In genomic region chr1:90124561-90124960, GRCm38 (mm10) we compare ENCODE assay signal across 15 mouse cellular contexts. TPM values are rescaled to one million over a fixed set of nuclear protein-coding genes. Genes with fewer than 3 reads are reported as not detected.
"Had no signal": no experiment of that assay in that cellular context is flagged by ENCODE, and none has a peak within 500 bp of the region (broad histone marks: within the 10 kb centered on the region; RNA-seq: fewer than 3 reads in every experiment).

No protein-coding gene starts in this region.

- H3K9ac ChIP-seq: limb, embryonic 15.5 days; liver, embryonic 12.5 days; lung, embryonic 14.5 days; midbrain, embryonic 15.5 days; neural tube, embryonic 12.5 days had no signal

- H3K4me2 ChIP-seq: limb, embryonic 15.5 days; liver, embryonic 12.5 days; lung, embryonic 14.5 days; midbrain, embryonic 11.5 days; midbrain, embryonic 15.5 days; neural tube, embryonic 12.5 days had no signal

- H3K36me3 ChIP-seq: limb, embryonic 15.5 days; liver, embryonic 12.5 days; midbrain, embryonic 15.5 days; neural tube, embryonic 12.5 days had no signal

- H3K4me3 ChIP-seq: left cerebral cortex, adult 2 months; limb, embryonic 15.5 days; liver, embryonic 12.5 days; megakaryocyte, embryonic 14.5 days; midbrain, embryonic 15.5 days; neural tube, embryonic 12.5 days had no signal

- H3K9me3 ChIP-seq: limb, embryonic 15.5 days; liver, embryonic 12.5 days; megakaryocyte, embryonic 14.5 days; midbrain, embryonic 15.5 days; neural tube, embryonic 12.5 days had no signal

- H3K27me3 ChIP-seq: liver, embryonic 12.5 days; megakaryocyte, embryonic 14.5 days; midbrain, embryonic 15.5 days; neural tube, embryonic 12.5 days had no signal

- ATAC-seq: intestine, embryonic 16.5 days; liver, embryonic 12.5 days; midbrain, embryonic 15.5 days had no signal

- DNase-seq: lung, embryonic 14.5 days; lung, postnatal 10 days; thymus, postnatal 4 days had no signal

- H3K4me1 ChIP-seq: liver, embryonic 12.5 days; megakaryocyte, embryonic 14.5 days; midbrain, embryonic 15.5 days had no signal

- H3K27ac ChIP-seq: left cerebral cortex, adult 2 months; limb, embryonic 15.5 days; liver, embryonic 12.5 days; macrophage; midbrain, embryonic 15.5 days; neural tube, embryonic 12.5 days; stomach, postnatal 0 days had no signal

RNA-seq across cellular contexts. Expression of gene Iqca, which starts 28.6 kb away (rescaled TPM):
- total RNA-seq: monocyte, adult 5-6 weeks; neutrophil, adult 5-6 weeks had no signal
- polyA plus RNA-seq: intestine, embryonic 16.5 days; macrophage; stomach, postnatal 0 days had no signal
